Mouse (Mus musculus): ENCODE results near the gene Zfp62.

GRCm38 (mm10) chr11:49189737-49190136, 13.4 kb upstream of the Zfp62 start:
- TF ChIP-seq CTCF (IDR thresholded peaks at IDR 0.05; ENCODE audit: control insufficient read depth, insufficient read depth, insufficient read length), result no peak
- no peak for TF ChIP-seq CEBPB (IDR thresholded peaks at IDR 0.05; ENCODE audit: low read depth)
- TF ChIP-seq MAX (IDR thresholded peaks at IDR 0.05), result no peak
- no peak for TF ChIP-seq USF1 (IDR thresholded peaks at IDR 0.05; ENCODE audit: low read depth)
- TF ChIP-seq MYOG (IDR thresholded peaks at IDR 0.05; ENCODE audit: control insufficient read depth, extremely low read depth, insufficient read length), result no peak
- TF ChIP-seq MYOD1 (IDR thresholded peaks at IDR 0.05; ENCODE audit: control insufficient read depth, insufficient read length, low read depth), result no peak
- no peak for TF ChIP-seq FOSL1 (IDR thresholded peaks at IDR 0.05; ENCODE audit: insufficient read depth, low read length, poor library complexity, severe bottlenecking)
